Mouse (Mus musculus) layer of hippocampus, postnatal 36 days (tissue): ENCODE data around the gene Padi6. TPM values are rescaled to one million over a fixed set of nuclear protein-coding genes. Genes with fewer than 3 reads are reported as not detected.

Experiments used
- DNase-seq, 2 experiments: peaks; one replicate each; pipeline ENCODE4 v3.0.0; 2022
- microRNA-seq, 2 experiments: library from miRNA; unstranded; fragments of <30 nt; microRNA quantifications; one replicate each; pipeline ENCODE4 v1.2.0; 2021
- total RNA-seq, 2 experiments: library from RNA; stranded (reverse); gene quantifications; 2 replicates each; pipeline ENCODE4 v1.2.3; 2021

The Padi6 gene
- total RNA-seq, 2 experiments from 2014 or later, result not detected

- no peak for DNase-seq
These were observed 61.6 kb downstream of the Padi6 start for GRCm38 (mm10) chr4:140680731-140681397.

- DNase-seq, result peak; percentile 75 to 77
These were observed 62.6 kb downstream of the Padi6 start for GRCm38 (mm10) chr4:140679723-140680380.

- no peak for DNase-seq
These were observed 63.4 kb downstream of the Padi6 start for GRCm38 (mm10) chr4:140679038-140679437.

Small RNA genes within 50 kb of the gene (microRNA-seq; reads per million reads assigned to microRNA genes)
- gene Gm23045 (0 reads per million in 2 experiments), gene Gm25951 (0 reads per million in 2 experiments)

Other genes starting within 250 kb of the Padi6 start
- 10 to 100 TPM; 41.7 to 43.9 TPM for gene Arhgef10l, start 76.6 kb downstream of the Padi6 start, total RNA-seq
- 10 to 100 TPM; 87.9 to 90.7 TPM for gene Rcc2, start 42.1 kb downstream of the Padi6 start, total RNA-seq
- gene Padi4, start 31.6 kb upstream of the Padi6 start, total RNA-seq, result not detected
- gene Padi3, start 68.0 kb upstream of the Padi6 start, total RNA-seq, result not detected
- not detected for gene Padi1, start 103.1 kb upstream of the Padi6 start, total RNA-seq
- 10 to 100 TPM; 22.1 to 24.4 TPM for gene Padi2, start 163.7 kb upstream of the Padi6 start, total RNA-seq
- 100 to 1,000 TPM; 175 to 186 TPM for gene Sdhb, start 218.6 kb upstream of the Padi6 start, total RNA-seq
- 100 to 1,000 TPM; 150 to 154 TPM for gene Atp13a2, start 244.2 kb upstream of the Padi6 start, total RNA-seq